Mouse (Mus musculus) kidney, embryonic 16.5 days (tissue): ENCODE results near the gene Lta. TPM values are rescaled to one million over a fixed set of nuclear protein-coding genes. Genes with fewer than 3 reads are reported as not detected.

Experiments used
- ATAC-seq: fragments of 200-750 bp; cut with Nextera tagmentation; 2 replicates; pipeline ENCODE4 v1.8.0; 2017; ENCODE audit warnings: moderate TSS enrichment; ENCODE audit not compliant: low FRiP score, low TSS enrichment
- H3K27ac ChIP-seq: fragments of 300-500 bp; sonication (generic); 2 replicates; pipeline ENCODE4 v1.5.1; 2014; ENCODE audit warnings: low read length
- H3K27me3 ChIP-seq: fragments of 300-500 bp; sonication (generic); 2 replicates; pipeline ENCODE4 v1.6.1; 2014; ENCODE audit warnings: low read length, control low read depth, mixed read lengths; ENCODE audit not compliant: insufficient read depth
- H3K36me3 ChIP-seq: fragments of 300-500 bp; sonication (generic); 2 replicates; pipeline ENCODE4 v1.6.1; 2014; ENCODE audit warnings: low read length, control low read depth, mixed read lengths; ENCODE audit not compliant: insufficient read depth
- H3K4me1 ChIP-seq: fragments of 300-500 bp; sonication (generic); 2 replicates; pipeline ENCODE4 v1.6.1; 2014; ENCODE audit warnings: low read length, control low read depth, mixed read lengths; ENCODE audit not compliant: insufficient read depth
- H3K4me2 ChIP-seq: fragments of 300-500 bp; sonication (generic); replicated peaks from 2 replicates; pipeline ENCODE4 v1.6.1; 2014; ENCODE audit warnings: low read depth, low read length
- H3K4me3 ChIP-seq: fragments of 300-500 bp; sonication (generic); 2 replicates; pipeline ENCODE4 v1.5.1; 2014; ENCODE audit warnings: mild to moderate bottlenecking, low read length
- H3K9ac ChIP-seq: fragments of 300-500 bp; sonication (generic); replicated peaks from 2 replicates; pipeline ENCODE4 v1.6.1; 2014; ENCODE audit warnings: low read length
- H3K9me3 ChIP-seq: fragments of 300-500 bp; sonication (generic); 2 replicates; pipeline ENCODE4 v1.6.1; 2016; ENCODE audit warnings: low read length, control low read depth
- WGBS: fragments of 180-500 bp; shearing (Covaris S2); extraction: QIAGEN DNeasy Blood & Tissue Kit; methylation state at CpG from one replicate; pipeline ENCODE4 v1.1.7; 2014; 5-methylcytosine and 5-hydroxymethylcytosine counted together
- microRNA-seq: library from miRNA; unstranded; fragments of <30 nt; microRNA quantifications from one replicate; pipeline ENCODE4, GENCODE M21; 2016
- polyA plus RNA-seq: library from polyadenylated mRNA; unstranded; fragments of >200 nt; fragmentation: Nextera tagmentation; extraction: Ambion mirVana; gene quantifications from 2 replicates; pipeline ENCODE4 v1.2.1, GENCODE M21; 2015

The Lta gene
- polyA plus RNA-seq, 1 experiment from 2014 or later, result not detected

GRCm38 (mm10) chr17:35155451-35155850 lies 49.7 kb downstream of the Lta start:
- no peak overlapping the region for H3K4me3 ChIP-seq
- peaks cover 97% of the 10 kb centered on the region for H3K36me3 ChIP-seq
- no peaks in the 10 kb centered on the region for H3K4me1 ChIP-seq
- H3K27me3 ChIP-seq, result no peaks in the 10 kb centered on the region
- no peak overlapping the region for H3K4me2 ChIP-seq
- H3K9ac ChIP-seq, result no peak overlapping the region
- no peak overlapping the region for H3K27ac ChIP-seq
- no peak for ATAC-seq
- no peaks in the 10 kb centered on the region for H3K9me3 ChIP-seq
- WGBS, result 84% methylated on average over 12 of the region's 12 CpGs

GRCm38 (mm10) chr17:35154616-35155015 lies 50.5 kb downstream of the Lta start:
- ATAC-seq, result no peak
- H3K4me2 ChIP-seq, result no peak overlapping the region
- no peaks in the 10 kb centered on the region for H3K27me3 ChIP-seq
- 88% methylated on average over 7 of the region's 7 CpGs for WGBS
- no peak overlapping the region for H3K9ac ChIP-seq
- H3K36me3 ChIP-seq, result peaks cover 97% of the 10 kb centered on the region
- no peaks in the 10 kb centered on the region for H3K9me3 ChIP-seq
- H3K27ac ChIP-seq, result no peak overlapping the region
- no peak overlapping the region for H3K4me3 ChIP-seq
- H3K4me1 ChIP-seq, result no peaks in the 10 kb centered on the region

- Histone ChIP-seq H3K4me2 (no peak overlapping the region), H3K9me3 (no peaks in the 10 kb centered on the region), H3K27me3 (no peaks in the 10 kb centered on the region), H3K36me3 (peaks cover 96% of the 10 kb centered on the region), H3K9ac (no peak overlapping the region), H3K4me1 (no peaks in the 10 kb centered on the region), H3K27ac (no peak overlapping the region), H3K4me3 (no peak overlapping the region)
- 88% methylated on average over 4 of the region's 4 CpGs for WGBS
- ATAC-seq, result no peak
Measured at GRCm38 (mm10) chr17:35153931-35154330, 51.2 kb downstream of the Lta start.

Small RNA genes within 50 kb of the gene (microRNA-seq; reads per million reads assigned to microRNA genes)
- gene Mir6973a (not detected), gene Mir6974 (not detected), gene Mir6975 (1.6 reads per million, percentile 3 among the genes with 10 or more reads in this experiment), gene Mir8094 (not detected)

Other genes with a start within 250 kb of the Lta start
- 0.76 and 0.80 TPM in 2 replicates for gene Hspa1b, start 246.1 kb downstream of the Lta start, polyA plus RNA-seq
- not detected in 2 replicates for gene Gm20481, start 235.4 kb downstream of the Lta start, polyA plus RNA-seq
- gene Hspa1a, start 233.2 kb downstream of the Lta start, polyA plus RNA-seq, result 11.2 and 13.4 TPM in 2 replicates
- gene Hspa1l, start 232.6 kb downstream of the Lta start, polyA plus RNA-seq, result 1.0 and 1.3 TPM in 2 replicates
- 206 and 230 TPM in 2 replicates for gene Lsm2, start 223.5 kb downstream of the Lta start, polyA plus RNA-seq
- gene Vars, start 204.4 kb downstream of the Lta start, polyA plus RNA-seq, result 132 and 137 TPM in 2 replicates
- gene Vwa7, start 188.8 kb downstream of the Lta start, polyA plus RNA-seq, result 0.21 and 0.31 TPM in 2 replicates
- 5.7 and 7.1 TPM in 2 replicates for gene Sapcd1, start 177.3 kb downstream of the Lta start, polyA plus RNA-seq
- 4.5 and 6.9 TPM in 2 replicates for gene Msh5, start 158.6 kb downstream of the Lta start, polyA plus RNA-seq
- gene Clic1, start 155.4 kb downstream of the Lta start, polyA plus RNA-seq, result 341 and 345 TPM in 2 replicates
- gene Ddah2, start 146.3 kb downstream of the Lta start, polyA plus RNA-seq, result 375 and 376 TPM in 2 replicates
- gene Ly6g6c, start 140.0 kb downstream of the Lta start, polyA plus RNA-seq, result not detected in 2 replicates
- 0.49 and 0.52 TPM in 2 replicates for gene Mpig6b, start 139.2 kb downstream of the Lta start, polyA plus RNA-seq
- 1.1 and 2.0 TPM in 2 replicates for gene Ly6g6e, start 128.4 kb downstream of the Lta start, polyA plus RNA-seq
- gene Ly6g6d, start 127.3 kb downstream of the Lta start, polyA plus RNA-seq, result 4.4 and 4.6 TPM in 2 replicates
- 0.26 TPM in 1 of 2 replicates, not detected in the other for gene Ly6g6f, start 119.7 kb downstream of the Lta start, polyA plus RNA-seq
- gene Abhd16a, start 116.1 kb downstream of the Lta start, polyA plus RNA-seq, result 115 and 118 TPM in 2 replicates
- not detected in 2 replicates for gene Ly6g5c, start 97.1 kb downstream of the Lta start, polyA plus RNA-seq
- gene Ly6g5b, start 89.9 kb downstream of the Lta start, polyA plus RNA-seq, result 0.89 and 1.5 TPM in 2 replicates
- 22.3 and 23.7 TPM in 2 replicates for gene Gpank1, start 83.9 kb downstream of the Lta start, polyA plus RNA-seq
- 293 and 308 TPM in 2 replicates for gene Csnk2b, start 83.3 kb downstream of the Lta start, polyA plus RNA-seq
- gene D17H6S53E, start 79.0 kb downstream of the Lta start, polyA plus RNA-seq, result 8.5 and 12.0 TPM in 2 replicates
- 22.2 and 27.5 TPM in 2 replicates for gene Apom, start 73.3 kb downstream of the Lta start, polyA plus RNA-seq
- gene Bag6, start 70.2 kb downstream of the Lta start, polyA plus RNA-seq, result 56.4 TPM in 2 replicates
- gene Prrc2a, start 40.5 kb downstream of the Lta start, polyA plus RNA-seq, result 166 and 215 TPM in 2 replicates
- 8.3 and 9.2 TPM in 2 replicates for gene Aif1, start 29.3 kb downstream of the Lta start, polyA plus RNA-seq
- 10.7 and 12.8 TPM in 2 replicates for gene Lst1, start 16.9 kb downstream of the Lta start, polyA plus RNA-seq
- 0.66 and 1.2 TPM in 2 replicates for gene Ltb, start 10.9 kb downstream of the Lta start, polyA plus RNA-seq
- 0.15 and 0.28 TPM in 2 replicates for gene Tnf, start 3.3 kb downstream of the Lta start, polyA plus RNA-seq
- 0.56 and 0.62 TPM in 2 replicates for gene Gm16181, start 15.5 kb upstream of the Lta start, polyA plus RNA-seq
- 5.8 and 8.5 TPM in 2 replicates for gene Atp6v1g2, start 28.3 kb upstream of the Lta start, polyA plus RNA-seq
- gene Nfkbil1, start 30.4 kb upstream of the Lta start, polyA plus RNA-seq, result 11.6 TPM in 2 replicates
- 553 and 556 TPM in 2 replicates for gene Ddx39b, start 36.4 kb upstream of the Lta start, polyA plus RNA-seq
- gene H2-D1, start 57.4 kb upstream of the Lta start, polyA plus RNA-seq, result 73.6 and 87.2 TPM in 2 replicates
- gene H2-Q1, start 115.1 kb upstream of the Lta start, polyA plus RNA-seq, result not detected in 2 replicates
- gene H2-Q2, start 136.9 kb upstream of the Lta start, polyA plus RNA-seq, result 0.42 and 0.82 TPM in 2 replicates
- gene H2-Q4, start 174.3 kb upstream of the Lta start, polyA plus RNA-seq, result 4.3 and 4.4 TPM in 2 replicates
- gene H2-Q6, start 219.5 kb upstream of the Lta start, polyA plus RNA-seq, result 4.4 and 5.7 TPM in 2 replicates
- 13.7 and 15.2 TPM in 2 replicates for gene H2-Q7, start 233.8 kb upstream of the Lta start, polyA plus RNA-seq